Mouse (Mus musculus): Measurements from ENCODE around the gene Mlst8.

The Mlst8 gene

DNA sequence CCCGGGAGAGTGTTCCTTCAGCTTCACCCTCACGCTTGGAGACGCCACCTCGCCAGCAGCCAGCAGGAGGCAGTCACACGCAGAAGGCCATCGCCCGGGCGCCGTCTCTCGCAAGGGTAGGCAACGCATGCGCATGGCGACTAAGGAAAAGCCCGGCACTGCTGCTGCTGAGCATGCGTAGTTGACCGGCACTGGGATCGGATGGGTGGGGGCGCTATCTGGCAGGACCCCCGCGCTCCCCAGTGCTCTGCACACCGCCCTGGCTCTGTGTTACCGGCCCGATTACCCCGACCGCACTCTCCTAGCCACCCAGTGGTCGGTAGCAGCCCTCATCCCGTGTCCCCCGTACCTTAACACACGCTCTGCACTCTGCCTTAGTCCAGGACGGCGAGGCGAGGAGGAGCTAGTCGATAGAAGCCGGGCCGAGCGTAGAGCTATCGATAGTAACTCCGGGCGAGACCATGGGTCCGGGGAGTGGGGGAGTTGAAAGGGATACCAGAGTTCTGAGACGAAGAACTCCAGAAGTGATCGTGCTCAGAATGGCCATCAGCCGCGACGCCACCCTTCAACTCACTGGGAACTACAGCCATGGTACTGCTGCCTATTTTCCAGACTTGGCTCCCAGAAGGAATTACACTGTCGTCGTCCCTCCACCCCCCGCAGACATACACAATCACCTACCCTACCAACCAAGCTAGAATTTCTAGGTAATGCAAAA lies at the start of gene Mlst8:
Mlst8 (minus strand) TSS at position 416 of the 718 bp plus-strand sequence.
- DNase-seq (ENCODE audit: low read depth): peak; percentile 98

- DNase-seq (ENCODE audit: low read depth): peak; percentile 57
Observed at GRCm38 (mm10) chr17:24528560-24528918, 49.7 kb upstream of the Mlst8 start.

DNA sequence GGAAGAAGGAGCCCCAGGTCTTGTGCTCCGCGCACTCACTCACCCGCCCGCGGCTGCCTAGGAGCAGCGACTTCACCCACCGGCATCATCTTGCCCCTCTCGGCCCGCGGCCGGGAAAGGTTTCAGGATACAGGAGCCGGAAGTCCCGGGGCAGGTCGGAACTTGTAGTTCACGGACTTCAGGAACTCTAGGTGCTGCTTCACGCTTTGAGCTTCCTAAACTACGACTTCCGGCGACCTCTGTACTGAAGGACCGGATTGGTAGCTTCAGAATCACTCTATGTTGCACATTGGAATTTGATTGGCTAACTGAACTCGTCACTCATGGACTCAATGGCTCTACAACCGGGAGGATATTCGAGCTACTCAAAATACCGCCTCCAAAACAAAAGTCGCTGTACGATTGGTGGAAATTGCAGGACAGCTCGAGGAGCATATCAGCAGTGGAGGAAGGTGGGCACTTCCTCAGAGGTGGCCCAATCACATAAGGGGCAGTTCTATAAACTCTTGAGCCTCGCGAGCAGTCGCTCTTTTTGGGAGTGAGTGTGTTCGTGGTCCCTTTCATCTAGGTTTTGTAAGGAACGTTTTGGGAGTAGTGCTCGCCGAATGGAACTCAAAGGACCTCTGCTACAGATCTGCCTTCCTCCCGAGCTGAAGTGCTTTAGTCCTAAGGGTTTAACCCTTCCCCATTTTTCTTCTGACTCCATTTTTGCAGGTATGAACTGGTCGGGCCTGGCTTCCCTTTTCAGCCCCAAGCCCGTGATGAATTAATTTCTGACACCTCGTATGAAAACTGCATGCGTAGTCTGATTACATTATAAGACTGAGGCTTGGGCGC lies 49.1 kb upstream of the Mlst8 start, which contains the start of gene Traf7:
Traf7 (minus strand) TSS at position 216 of the 837 bp plus-strand sequence.
- peak; percentile 98 for DNase-seq (ENCODE audit: low read depth)

GRCm38 (mm10) chr17:24527315-24527714 lies 48.4 kb upstream of the Mlst8 start:
- DNase-seq (ENCODE audit: low read depth): no peak

- DNase-seq (ENCODE audit: low read depth): no peak
Observed at GRCm38 (mm10) chr17:24524734-24525133, 45.9 kb upstream of the Mlst8 start.

DNA sequence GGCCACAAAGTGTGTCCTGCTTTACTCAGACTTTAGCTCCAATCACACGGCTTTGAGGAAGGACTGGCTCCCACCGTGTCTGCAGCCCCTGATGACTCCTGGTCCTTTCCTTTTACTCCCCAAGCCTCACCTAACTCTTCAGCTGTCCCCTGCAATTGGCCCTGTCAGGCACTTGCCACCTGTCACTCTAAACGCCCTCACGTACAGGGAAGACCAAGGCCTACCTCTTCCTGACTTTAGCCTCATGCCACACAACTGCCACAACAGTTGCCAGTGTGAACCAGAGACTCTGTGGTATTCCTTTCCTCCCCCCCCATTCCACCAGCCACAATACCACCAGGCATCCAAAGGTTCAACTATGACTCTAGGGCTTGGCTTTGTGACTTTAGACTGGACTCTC lies 41.6 kb upstream of the Mlst8 start:
- no peak for DNase-seq (ENCODE audit: low read depth)

DNA sequence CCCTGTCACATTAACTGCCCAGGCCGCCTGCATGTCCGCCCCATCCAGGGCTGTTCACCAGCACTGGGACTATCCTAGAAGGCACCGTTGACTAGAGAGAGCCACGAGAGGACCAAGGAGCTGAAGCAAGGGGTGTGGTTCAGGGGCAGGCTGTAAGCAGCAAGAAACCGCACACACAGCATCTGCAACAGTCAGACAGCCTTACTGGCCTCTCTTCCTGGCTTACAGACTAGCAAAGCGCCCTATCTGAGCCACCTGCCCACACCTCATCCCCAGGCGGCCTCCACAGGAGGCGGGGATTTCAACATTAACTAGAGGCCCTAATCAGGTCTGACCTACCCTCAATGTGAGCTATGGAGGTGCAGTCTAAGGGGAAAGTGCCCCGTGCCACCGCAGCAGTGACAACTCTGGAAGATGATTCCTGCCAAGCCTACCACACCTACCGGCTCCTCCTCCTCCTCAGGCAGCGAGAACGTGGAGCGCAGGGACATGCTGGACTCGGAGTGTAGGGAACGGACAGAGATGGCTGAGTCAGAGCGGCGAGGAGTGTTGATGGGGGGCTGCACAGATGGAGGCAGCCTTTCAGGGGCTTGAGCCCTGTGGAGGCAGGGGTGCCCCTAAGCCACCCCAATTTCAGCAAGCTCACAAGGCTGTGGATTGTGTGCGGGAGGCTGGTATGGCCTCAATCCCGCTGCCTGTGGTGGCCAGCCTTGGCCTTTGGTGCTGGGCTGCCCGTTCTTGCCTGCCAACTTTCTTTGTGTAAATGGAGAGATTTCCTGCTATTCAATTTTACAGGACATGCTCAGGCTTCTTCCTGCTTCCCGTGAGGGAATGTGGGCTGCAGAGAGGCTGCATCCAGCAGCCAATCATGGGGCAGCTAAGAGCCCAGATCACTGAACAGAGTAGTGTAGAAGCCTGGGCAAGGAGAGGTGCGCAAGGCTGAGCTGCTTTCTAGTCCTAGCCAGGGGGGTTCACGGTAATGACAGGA lies 35.7 kb upstream of the Mlst8 start:
- no peak for DNase-seq (ENCODE audit: low read depth)

GRCm38 (mm10) chr17:24513609-24514008 lies 34.7 kb upstream of the Mlst8 start:
- no peak for DNase-seq (ENCODE audit: low read depth)

DNA sequence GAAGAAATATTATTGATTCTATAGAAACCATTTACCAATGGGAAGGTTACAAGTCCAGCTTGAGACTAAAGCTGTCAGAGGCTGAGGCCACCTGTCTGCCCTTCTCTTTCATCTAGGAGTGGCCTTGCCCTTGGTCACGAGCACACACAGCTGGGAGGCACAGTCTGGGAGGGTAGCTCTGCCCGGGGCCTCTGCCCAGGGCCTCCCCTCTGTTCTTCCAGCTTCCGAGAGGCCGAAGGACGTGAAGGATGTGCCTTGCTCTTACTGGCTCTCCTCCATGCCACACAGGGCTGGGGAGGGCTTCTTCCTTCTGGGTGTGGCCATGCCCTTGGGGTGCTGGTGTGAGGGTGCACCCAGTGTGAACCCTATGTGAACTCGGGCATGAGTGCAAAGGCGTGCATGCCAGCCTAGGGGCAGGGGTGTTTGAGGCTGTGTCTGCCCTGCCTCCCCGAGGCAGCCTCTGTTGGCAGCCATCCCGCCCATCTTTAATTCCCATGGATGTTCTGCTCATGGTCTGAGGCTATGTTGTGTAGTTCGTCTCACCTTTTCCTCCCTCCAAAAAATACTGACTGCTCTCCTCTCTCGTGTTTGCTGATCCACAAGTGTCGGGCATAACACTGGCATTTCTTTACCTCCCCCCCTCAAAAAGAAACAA lies 29.1 kb upstream of the Mlst8 start:
- no peak for DNase-seq (ENCODE audit: low read depth)

GRCm38 (mm10) chr17:24507129-24507664 lies 28.3 kb upstream of the Mlst8 start:
- no peak for DNase-seq (ENCODE audit: low read depth)

GRCm38 (mm10) chr17:24506332-24507070 lies 27.6 kb upstream of the Mlst8 start:
- DNase-seq (ENCODE audit: low read depth): no peak

DNA sequence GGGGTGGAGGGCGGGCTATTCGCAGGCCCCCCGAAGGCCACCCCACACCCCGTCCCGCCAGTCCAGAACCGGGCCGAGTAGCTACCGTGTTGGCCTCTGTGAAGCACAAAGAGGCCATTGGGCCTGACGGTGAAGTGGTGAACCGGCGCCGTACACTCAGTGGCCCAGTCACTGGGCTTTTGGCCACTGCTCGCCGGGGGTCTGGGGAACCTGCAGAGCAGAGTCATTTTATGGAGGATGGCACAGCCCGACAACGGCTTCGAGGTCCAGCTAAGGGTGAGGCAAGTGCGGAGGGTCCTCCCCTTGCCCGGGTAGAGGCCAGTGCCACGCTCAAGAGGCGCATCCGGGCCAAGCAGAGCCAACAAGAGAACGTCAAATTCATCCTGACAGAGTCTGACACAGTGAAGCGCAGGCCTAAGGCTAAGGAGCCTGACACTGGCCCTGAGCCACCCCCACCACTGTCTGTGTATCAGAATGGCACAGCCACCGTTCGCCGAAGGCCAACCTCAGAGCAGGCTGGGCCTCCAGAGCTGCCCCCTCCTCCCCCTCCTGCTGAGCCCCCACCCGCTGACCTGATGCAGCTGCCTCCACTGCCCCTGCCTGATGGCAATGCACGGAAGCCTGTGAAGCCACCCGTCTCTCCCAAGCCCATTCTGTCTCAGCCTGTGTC lies 26.5 kb upstream of the Mlst8 start:
- no peak for DNase-seq (ENCODE audit: low read depth)

DNA sequence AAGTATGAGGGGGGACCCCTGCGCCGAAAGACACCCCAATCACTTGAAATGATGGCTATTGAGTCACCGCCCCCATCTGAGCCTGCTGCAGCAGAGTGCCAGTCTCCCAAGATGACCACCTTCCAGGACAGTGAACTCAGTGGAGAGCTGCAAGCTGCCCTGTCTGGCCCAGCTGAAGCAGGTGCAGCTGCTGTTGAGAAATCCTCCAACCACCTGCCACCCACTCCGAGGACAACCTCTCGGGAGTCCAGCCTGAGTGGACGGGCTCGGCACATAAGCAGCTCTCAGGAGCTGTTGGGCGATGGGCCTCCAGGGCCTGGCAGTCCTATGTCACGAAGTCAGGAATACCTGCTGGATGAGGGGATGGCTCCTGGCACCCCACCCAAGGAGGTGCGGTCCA lies 25.2 kb upstream of the Mlst8 start:
- no peak for DNase-seq (ENCODE audit: low read depth)

GRCm38 (mm10) chr17:24502208-24502607 lies 23.3 kb upstream of the Mlst8 start:
- no peak for DNase-seq (ENCODE audit: low read depth)

DNA sequence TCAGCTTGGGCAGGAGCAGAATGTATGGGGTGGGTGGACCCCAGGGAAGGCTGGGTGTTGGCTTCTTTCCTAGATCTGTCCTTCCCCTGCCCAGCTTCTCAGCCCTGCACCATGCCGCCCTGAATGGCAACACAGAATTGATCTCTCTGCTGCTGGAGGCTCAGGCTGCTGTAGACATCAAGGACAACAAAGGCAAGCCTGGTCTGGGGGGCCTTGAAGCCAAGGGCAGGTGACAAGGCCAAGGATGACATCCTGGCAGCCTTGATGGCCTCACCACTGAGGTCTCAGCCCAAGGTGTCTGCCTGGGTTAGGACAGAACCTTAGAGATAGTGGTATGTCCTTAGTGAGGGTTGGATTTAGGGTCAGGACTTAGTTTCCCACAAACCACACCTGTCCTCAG lies 17.1 kb upstream of the Mlst8 start:
- DNase-seq (ENCODE audit: low read depth): no peak

- no peak for DNase-seq (ENCODE audit: low read depth)
Observed at GRCm38 (mm10) chr17:24495443-24495842, 16.6 kb upstream of the Mlst8 start.

DNA sequence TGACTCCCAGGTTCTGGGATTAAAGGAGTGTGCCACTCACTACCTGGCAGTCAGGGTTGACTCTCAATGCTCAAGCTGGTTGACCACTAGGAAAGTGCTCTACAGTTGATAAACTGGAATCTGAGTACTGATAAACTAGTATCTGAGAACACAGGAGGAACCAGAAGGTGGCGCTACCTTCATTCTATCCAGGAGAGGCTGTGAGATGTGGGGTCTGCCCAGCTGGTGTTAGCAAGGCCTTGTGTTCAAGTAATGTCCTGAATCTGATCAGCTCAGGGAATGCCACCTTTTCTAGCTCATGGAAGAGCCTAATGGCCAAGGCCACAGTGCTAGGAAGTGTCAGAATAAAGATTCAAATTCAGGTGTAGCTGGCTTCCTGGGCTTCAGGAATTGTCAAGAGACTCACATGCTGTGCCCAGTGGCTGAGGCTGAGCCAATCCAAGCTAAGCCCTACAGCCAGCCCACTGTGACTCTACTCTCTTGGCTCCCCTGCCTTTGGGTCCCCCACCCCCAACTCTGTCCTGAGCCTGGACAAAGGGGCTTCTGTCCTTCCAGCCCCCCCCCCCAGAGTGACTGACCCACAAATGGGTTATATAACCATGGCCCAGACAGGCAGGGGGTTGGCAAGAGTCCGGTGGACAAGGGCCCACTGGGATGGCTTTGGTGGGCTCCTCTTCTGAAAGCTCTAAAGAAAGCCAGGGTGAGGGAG lies 15.9 kb upstream of the Mlst8 start:
- peak; percentile 71 for DNase-seq (ENCODE audit: low read depth)

GRCm38 (mm10) chr17:24490399-24490798 lies 11.5 kb upstream of the Mlst8 start:
- no peak for DNase-seq (ENCODE audit: low read depth)

DNA sequence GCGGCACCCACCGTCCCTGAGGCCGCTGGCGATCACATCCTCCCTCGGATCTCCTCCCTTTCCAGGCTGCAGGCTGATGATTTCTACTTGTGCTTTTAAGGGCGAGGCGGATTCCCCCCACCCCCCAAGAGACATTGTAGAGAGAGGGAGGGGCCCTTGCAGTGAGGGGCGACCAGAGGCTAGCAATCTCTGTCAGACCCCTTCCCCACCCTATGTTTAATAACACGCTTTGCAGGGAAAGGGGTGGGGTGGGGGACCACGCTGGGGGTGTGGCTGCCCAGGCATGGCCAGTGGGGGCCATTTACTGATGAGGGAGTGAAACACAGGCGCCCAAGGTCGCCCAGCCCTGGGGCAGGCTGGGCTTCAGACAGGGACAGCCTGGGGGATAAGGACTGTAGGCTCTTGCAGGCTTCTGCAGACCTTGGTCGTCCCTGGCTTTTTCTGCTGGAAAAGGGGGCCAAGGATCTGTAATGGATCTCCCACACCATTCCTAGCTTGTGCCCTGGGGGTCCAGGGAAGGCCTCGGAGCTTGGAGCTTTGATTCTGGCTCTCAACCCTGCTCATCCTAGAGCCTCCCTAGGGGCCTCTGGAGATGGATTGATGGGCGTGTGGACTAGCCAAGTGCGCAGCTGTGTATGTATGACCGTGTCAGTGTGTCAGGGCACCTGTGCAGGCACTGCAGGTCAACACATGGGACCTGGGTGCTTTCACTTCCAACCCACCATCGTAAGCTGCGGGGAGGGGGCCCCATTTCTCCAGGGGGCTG lies 10.6 kb upstream of the Mlst8 start:
- DNase-seq (ENCODE audit: low read depth): no peak
